Mouse (Mus musculus) myocyte (in vitro differentiated cells): ENCODE results near the gene Map4. TPM values are rescaled to one million over a fixed set of nuclear protein-coding genes. Genes with fewer than 3 reads are reported as not detected.
A peak's percentile ranks its signal among the peaks of the same experiment; 100 is the strongest.

Experiments used
- H3K27me3 ChIP-seq: one replicate; pipeline ENCODE4 v1.6.1; 2011; ENCODE audit not compliant: control insufficient read depth, insufficient read depth, insufficient read length
- H3K36me3 ChIP-seq: one replicate; pipeline ENCODE4 v1.6.1; 2011; ENCODE audit not compliant: control insufficient read depth, insufficient read depth
- H3K4me2 ChIP-seq: one replicate; pipeline ENCODE4 v1.6.1; 2011; ENCODE audit warnings: low read depth, control low read depth
- H3K4me3 ChIP-seq: one replicate; pipeline ENCODE4 v1.5.1; 2011; ENCODE audit warnings: mild to moderate bottlenecking, control low read depth, moderate library complexity
- H3K79me2 ChIP-seq: one replicate; pipeline ENCODE4 v1.6.1; 2011; ENCODE audit not compliant: control insufficient read depth, insufficient read depth
- H3ac ChIP-seq: one replicate; pipeline ENCODE4 v1.6.1; 2011; ENCODE audit not compliant: control insufficient read depth, insufficient read length
- CEBPB ChIP-seq: IDR thresholded peaks from 2 replicates; pipeline ENCODE4 v1.6.1; 2011; ENCODE audit warnings: mild to moderate bottlenecking, moderate library complexity; ENCODE audit not compliant: poor library complexity, insufficient read depth, severe bottlenecking
- E2F4 ChIP-seq: IDR thresholded peaks from one replicate; pipeline ENCODE4 v1.6.1; 2011; ENCODE audit warnings: mild to moderate bottlenecking, control low read depth, moderate library complexity; ENCODE audit not compliant: insufficient read depth
- MAX ChIP-seq: IDR thresholded peaks from one replicate; pipeline ENCODE4 v1.6.1; 2011; ENCODE audit warnings: low read depth, mild to moderate bottlenecking, control low read depth
- MYOD1 ChIP-seq, 3 experiments: IDR thresholded peaks; one replicate each; pipeline ENCODE4 v1.6.1; 2011; ENCODE audit warnings: control low read depth in 2 of 3, low read depth in 2 of 3, mild to moderate bottlenecking in 2 of 3, moderate library complexity in 1 of 3; ENCODE audit not compliant: insufficient read length in 2 of 3, control insufficient read depth in 1 of 3
- MYOG ChIP-seq, 3 experiments: IDR thresholded peaks; one replicate each; pipeline ENCODE4 v1.6.1; 2011; ENCODE audit warnings: control low read depth in 2 of 3, low read depth in 2 of 3, mild to moderate bottlenecking in 2 of 3; ENCODE audit not compliant: insufficient read length in 2 of 3, control insufficient read depth in 1 of 3, insufficient read depth in 1 of 3
- POLR2A ChIP-seq: IDR thresholded peaks from one replicate; pipeline ENCODE4 v1.6.1; 2011; ENCODE audit warnings: low read depth, mild to moderate bottlenecking, control low read depth, moderate library complexity; ENCODE audit not compliant: insufficient read length
- POLR2AphosphoS2 ChIP-seq: IDR thresholded peaks from one replicate; pipeline ENCODE4 v1.6.1; 2011; ENCODE audit warnings: low read depth, control low read depth; ENCODE audit not compliant: insufficient read length
- REST ChIP-seq: IDR thresholded peaks from one replicate; pipeline ENCODE4 v1.6.1; 2011; ENCODE audit warnings: mild to moderate bottlenecking, control low read depth, moderate library complexity; ENCODE audit not compliant: insufficient read depth, insufficient read length
- SRF ChIP-seq: IDR thresholded peaks from one replicate; pipeline ENCODE4 v1.6.1; 2011; ENCODE audit warnings: low read depth; ENCODE audit not compliant: control insufficient read depth, insufficient read length
- TCF12 ChIP-seq: IDR thresholded peaks from one replicate; pipeline ENCODE4 v1.6.1; 2011; ENCODE audit warnings: mild to moderate bottlenecking, control low read depth; ENCODE audit not compliant: poor library complexity, insufficient read depth, severe bottlenecking
- TCF3 ChIP-seq: IDR thresholded peaks from one replicate; pipeline ENCODE4 v1.6.1; 2011; ENCODE audit warnings: low read depth, control low read depth; ENCODE audit not compliant: insufficient read length
- USF1 ChIP-seq: IDR thresholded peaks from one replicate; pipeline ENCODE4 v1.6.1; 2011; ENCODE audit warnings: low read depth, mild to moderate bottlenecking, control low read depth, moderate library complexity
- polyA plus RNA-seq: library from polyadenylated mRNA; unstranded; fragments of >200 nt; fragmentation: generic; extraction: Trizol; gene quantifications from one replicate; pipeline ENCODE4 v1.2.1, GENCODE M21; 2012; ENCODE audit warnings: missing spikeins

Gene Map4
- polyA plus RNA-seq, 1 experiment: 246 TPM

DNA sequence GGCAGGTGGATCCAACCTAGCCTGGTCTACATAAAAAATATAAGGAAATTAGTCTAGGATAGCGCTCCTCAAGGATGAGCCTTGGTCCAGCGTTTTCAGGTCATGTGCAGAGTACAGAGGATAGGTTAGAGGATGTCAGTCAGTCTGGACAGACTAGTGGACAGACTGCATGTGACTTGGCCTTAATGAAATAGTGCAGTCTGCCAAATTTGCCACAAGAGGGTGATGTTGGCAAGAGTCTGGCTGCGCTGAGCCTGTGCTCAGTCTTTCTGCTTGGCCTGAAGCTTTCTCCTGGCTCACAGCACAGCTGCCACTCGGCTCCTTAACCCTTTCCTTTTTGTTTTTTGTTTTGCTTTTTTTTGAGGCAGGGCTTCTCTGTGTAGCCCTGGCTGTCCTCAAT is 54.2 kb downstream of the Map4 start:
- H3K27me3 ChIP-seq: no peaks in the 10 kb centered on the region
- no peak overlapping the region for H3ac ChIP-seq
- H3K4me2 ChIP-seq: peak overlapping the region; percentile 39
- H3K36me3 ChIP-seq: peaks cover 39% of the 10 kb centered on the region
- TF ChIP-seq TCF12 (no peak), MYOG (IDR thresholded peaks at IDR 0.05; ENCODE audit: control insufficient read depth in 1 of 3, insufficient read depth in 1 of 3, insufficient read length in 2 of 3, low read depth in 2 of 3) (peak in 2 of 3 experiments; percentile 31 to 49), USF1 (peak; percentile 41), TCF3 (no peak), CEBPB (no peak), SRF (no peak)
- H3K4me3 ChIP-seq: no peak overlapping the region
- H3K79me2 ChIP-seq: peaks cover 88% of the 10 kb centered on the region

- no peaks in the 10 kb centered on the region for H3K27me3 ChIP-seq
- H3K4me3 ChIP-seq: no peak overlapping the region
- H3ac ChIP-seq: no peak overlapping the region
- no peak overlapping the region for H3K4me2 ChIP-seq
- peaks cover 96% of the 10 kb centered on the region for H3K79me2 ChIP-seq
- no peak for TF ChIP-seq POLR2AphosphoS2
- no peak for TF ChIP-seq MYOG (IDR thresholded peaks at IDR 0.05; ENCODE audit: control insufficient read depth in 1 of 3, insufficient read depth in 1 of 3, insufficient read length in 2 of 3, low read depth in 2 of 3)
- TF ChIP-seq MAX: no peak
- peaks cover 21% of the 10 kb centered on the region for H3K36me3 ChIP-seq
Measured at GRCm38 (mm10) chr9:109989084-109989483, 57.8 kb downstream of the Map4 start.

DNA sequence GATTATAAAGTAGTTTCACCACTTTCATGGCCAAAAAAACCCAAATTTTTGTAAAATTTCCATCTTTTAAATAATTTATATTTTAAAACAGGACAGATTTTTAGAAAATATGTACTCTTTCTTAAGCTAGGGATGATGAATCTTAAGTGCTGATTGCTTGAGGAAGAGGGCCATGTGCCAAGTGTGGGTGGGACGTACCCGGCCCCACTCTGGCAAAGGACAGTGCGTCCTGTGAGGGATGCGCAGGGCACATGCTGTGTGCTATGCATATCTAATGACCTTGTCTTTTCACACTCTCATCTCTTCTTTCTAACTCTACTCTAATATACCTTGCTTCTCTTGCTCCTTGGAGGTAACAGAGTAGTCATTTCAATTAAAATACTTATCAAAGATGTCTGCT is 66.2 kb downstream of the Map4 start:
- H3K79me2 ChIP-seq: peaks cover 82% of the 10 kb centered on the region
- H3ac ChIP-seq: no peak overlapping the region
- H3K4me3 ChIP-seq: no peak overlapping the region
- TF ChIP-seq SRF (no peak), TCF3 (no peak), E2F4 (no peak), MYOG (IDR thresholded peaks at IDR 0.05; ENCODE audit: control insufficient read depth in 1 of 3, insufficient read depth in 1 of 3, insufficient read length in 2 of 3, low read depth in 2 of 3) (no peak), USF1 (no peak), REST (no peak), POLR2AphosphoS2 (no peak), MYOD1 (IDR thresholded peaks at IDR 0.05; ENCODE audit: control insufficient read depth in 1 of 3, insufficient read length in 2 of 3, low read depth in 2 of 3) (no peak), CEBPB (no peak), MAX (no peak)
- no peaks in the 10 kb centered on the region for H3K27me3 ChIP-seq
- H3K4me2 ChIP-seq: no peak overlapping the region
- peaks cover 13% of the 10 kb centered on the region for H3K36me3 ChIP-seq

- H3K36me3 ChIP-seq: peaks cover 17% of the 10 kb centered on the region
- no peak overlapping the region for H3K4me2 ChIP-seq
- H3K79me2 ChIP-seq: peaks cover 71% of the 10 kb centered on the region
- no peak overlapping the region for H3ac ChIP-seq
- H3K4me3 ChIP-seq: no peak overlapping the region
- TF ChIP-seq USF1 (no peak), MAX (no peak), E2F4 (no peak), POLR2A (no peak), CEBPB (no peak), POLR2AphosphoS2 (no peak)
- no peaks in the 10 kb centered on the region for H3K27me3 ChIP-seq
Measured at GRCm38 (mm10) chr9:110001946-110002345, 70.7 kb downstream of the Map4 start.

GRCm38 (mm10) chr9:110002413-110002812 is 71.2 kb downstream of the Map4 start:
- H3K36me3 ChIP-seq: peaks cover 17% of the 10 kb centered on the region
- H3K27me3 ChIP-seq: no peaks in the 10 kb centered on the region
- no peak overlapping the region for H3K4me2 ChIP-seq
- TF ChIP-seq MAX (no peak), SRF (no peak), POLR2A (no peak), TCF3 (no peak), E2F4 (no peak), USF1 (no peak), MYOD1 (IDR thresholded peaks at IDR 0.05; ENCODE audit: control insufficient read depth in 1 of 3, insufficient read length in 2 of 3, low read depth in 2 of 3) (no peak), CEBPB (no peak), POLR2AphosphoS2 (no peak), MYOG (IDR thresholded peaks at IDR 0.05; ENCODE audit: control insufficient read depth in 1 of 3, insufficient read depth in 1 of 3, insufficient read length in 2 of 3, low read depth in 2 of 3) (no peak), TCF12 (no peak), REST (no peak)
- H3K79me2 ChIP-seq: peaks cover 70% of the 10 kb centered on the region
- H3ac ChIP-seq: no peak overlapping the region
- H3K4me3 ChIP-seq: no peak overlapping the region

GRCm38 (mm10) chr9:110019224-110019623 is 88.0 kb downstream of the Map4 start:
- no peaks in the 10 kb centered on the region for H3K27me3 ChIP-seq
- no peak for TF ChIP-seq E2F4
- no peak for TF ChIP-seq POLR2A
- no peak for TF ChIP-seq CEBPB
- TF ChIP-seq TCF12: no peak
- TF ChIP-seq MAX: no peak
- TF ChIP-seq MYOG (IDR thresholded peaks at IDR 0.05; ENCODE audit: control insufficient read depth in 1 of 3, insufficient read depth in 1 of 3, insufficient read length in 2 of 3, low read depth in 2 of 3): no peak
- peaks cover 6% of the 10 kb centered on the region for H3K36me3 ChIP-seq
- H3K4me3 ChIP-seq: no peak overlapping the region
- no peak overlapping the region for H3ac ChIP-seq
- H3K79me2 ChIP-seq: peaks cover 62% of the 10 kb centered on the region
- no peak overlapping the region for H3K4me2 ChIP-seq
